Mouse (Mus musculus): ENCODE results near the gene Cadps. TPM values are rescaled to one million over a fixed set of nuclear protein-coding genes. Genes with fewer than 3 reads are reported as not detected.

Gene Cadps
- polyA plus RNA-seq, 2 experiments, result 0.01 TPM; not detected in 1

DNA sequence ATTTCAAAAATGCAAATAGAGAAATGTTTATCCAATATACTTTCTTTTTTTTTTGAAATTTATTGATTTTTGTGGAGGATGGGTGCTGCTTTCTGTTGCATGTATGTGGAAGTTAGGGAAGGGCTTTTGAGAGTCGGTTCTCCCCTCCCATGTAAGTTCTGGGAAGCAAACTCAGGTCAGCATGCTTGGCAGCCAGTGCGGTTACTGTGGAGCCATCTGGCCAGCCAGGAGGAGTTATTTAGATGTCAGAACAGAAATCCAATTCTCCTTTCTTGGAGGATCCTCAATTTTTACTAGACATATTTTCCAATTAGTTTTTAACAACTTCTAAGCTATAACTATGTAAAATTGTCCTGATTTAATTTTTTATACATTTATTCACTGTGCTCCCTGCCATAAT lies 21.8 kb downstream of the Cadps start:
- Histone ChIP-seq H3K4me3 (ENCODE audit: insufficient read depth in 1 of 2, low read depth in 2 of 2, low read length in 2 of 2) (no peak overlapping the region), H3K4me1 (replicated peaks; ENCODE audit: control insufficient read depth in 2 of 2, insufficient read depth in 2 of 2, low read length in 1 of 2) (no peaks in the 10 kb centered on the region), H3K27me3 (ENCODE audit: control insufficient read depth, insufficient read depth, low read length) (no peaks in the 10 kb centered on the region), H3K36me3 (replicated peaks; ENCODE audit: control insufficient read depth, insufficient read depth, low read depth) (no peaks in the 10 kb centered on the region), H3K27ac (no peak overlapping the region), H3K9me3 (ENCODE audit: control insufficient read depth, low read length) (no peaks in the 10 kb centered on the region), H3K9ac (replicated peaks) (no peak overlapping the region), H3K4me2 (ENCODE audit: low read depth) (no peak overlapping the region)
- WGBS (ENCODE audit: insufficient replicate concordance), result 54% methylated on average over 2 of the region's 2 CpGs
- DNase-seq (ENCODE audit: low read depth in 3 of 3, low spot score in 3 of 3), result no peak
- TF ChIP-seq CTCF (IDR thresholded peaks at IDR 0.05; ENCODE audit: low read depth) (no peak), EP300 (IDR thresholded peaks at IDR 0.05; ENCODE audit: low read depth) (no peak)
- no peak for ATAC-seq (ENCODE audit: insufficient read depth)

GRCm38 (mm10) chr14:12798926-12799325 lies 24.0 kb downstream of the Cadps start:
- no peak for ATAC-seq (ENCODE audit: insufficient read depth)
- Histone ChIP-seq H3K27me3 (ENCODE audit: control insufficient read depth, insufficient read depth, low read length) (no peaks in the 10 kb centered on the region), H3K4me1 (replicated peaks; ENCODE audit: control insufficient read depth in 2 of 2, insufficient read depth in 2 of 2, low read length in 1 of 2) (no peaks in the 10 kb centered on the region), H3K9me3 (ENCODE audit: control insufficient read depth, low read length) (no peaks in the 10 kb centered on the region), H3K4me2 (ENCODE audit: low read depth) (no peak overlapping the region), H3K4me3 (ENCODE audit: insufficient read depth in 1 of 2, low read depth in 2 of 2, low read length in 2 of 2) (no peak overlapping the region), H3K36me3 (replicated peaks; ENCODE audit: control insufficient read depth, insufficient read depth, low read depth) (no peaks in the 10 kb centered on the region), H3K9ac (replicated peaks) (no peak overlapping the region), H3K27ac (no peak overlapping the region)
- TF ChIP-seq EP300 (IDR thresholded peaks at IDR 0.05; ENCODE audit: low read depth) (no peak), CTCF (IDR thresholded peaks at IDR 0.05; ENCODE audit: low read depth) (no peak)
- no peak for DNase-seq (ENCODE audit: low read depth in 3 of 3, low spot score in 3 of 3)

DNA sequence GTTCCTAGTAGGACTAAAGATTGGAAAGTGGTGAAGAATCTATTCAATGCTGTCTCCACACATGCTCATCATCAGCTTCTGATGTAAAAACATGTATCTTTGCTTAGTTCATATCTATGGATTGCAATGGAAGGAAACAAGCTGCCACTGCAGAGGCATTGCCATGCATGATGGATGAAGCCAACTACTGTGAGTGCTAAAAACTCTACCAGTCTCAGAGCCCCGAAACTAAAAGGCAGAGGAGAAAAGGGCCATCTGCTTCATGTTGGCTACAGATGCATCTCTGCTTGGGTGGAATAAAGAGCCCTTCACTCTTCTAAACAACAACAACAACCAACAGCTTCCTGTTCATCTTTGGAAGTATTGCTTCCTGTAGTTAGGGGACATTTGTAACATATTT lies 38.6 kb downstream of the Cadps start:
- no peaks in the 10 kb centered on the region for H3K27me3 ChIP-seq (ENCODE audit: control insufficient read depth, insufficient read depth, low read length)
- no peaks in the 10 kb centered on the region for H3K4me1 ChIP-seq (replicated peaks; ENCODE audit: control insufficient read depth in 2 of 2, insufficient read depth in 2 of 2, low read length in 1 of 2)
- DNase-seq (ENCODE audit: low read depth in 3 of 3, low spot score in 3 of 3), result no peak
- 39% methylated on average over 1 of the region's 1 CpGs for WGBS (ENCODE audit: insufficient replicate concordance)
- no peak overlapping the region for H3K27ac ChIP-seq
- no peak overlapping the region for H3K4me2 ChIP-seq (ENCODE audit: low read depth)
- H3K36me3 ChIP-seq (replicated peaks; ENCODE audit: control insufficient read depth, insufficient read depth, low read depth), result no peaks in the 10 kb centered on the region
- no peak overlapping the region for H3K9ac ChIP-seq (replicated peaks)
- ATAC-seq (ENCODE audit: insufficient read depth), result no peak
- no peak for TF ChIP-seq EP300 (IDR thresholded peaks at IDR 0.05; ENCODE audit: low read depth)
- no peak for TF ChIP-seq CTCF (IDR thresholded peaks at IDR 0.05; ENCODE audit: low read depth)
- H3K4me3 ChIP-seq (ENCODE audit: insufficient read depth in 1 of 2, low read depth in 2 of 2, low read length in 2 of 2), result no peak overlapping the region
- no peaks in the 10 kb centered on the region for H3K9me3 ChIP-seq (ENCODE audit: control insufficient read depth, low read length)

DNA sequence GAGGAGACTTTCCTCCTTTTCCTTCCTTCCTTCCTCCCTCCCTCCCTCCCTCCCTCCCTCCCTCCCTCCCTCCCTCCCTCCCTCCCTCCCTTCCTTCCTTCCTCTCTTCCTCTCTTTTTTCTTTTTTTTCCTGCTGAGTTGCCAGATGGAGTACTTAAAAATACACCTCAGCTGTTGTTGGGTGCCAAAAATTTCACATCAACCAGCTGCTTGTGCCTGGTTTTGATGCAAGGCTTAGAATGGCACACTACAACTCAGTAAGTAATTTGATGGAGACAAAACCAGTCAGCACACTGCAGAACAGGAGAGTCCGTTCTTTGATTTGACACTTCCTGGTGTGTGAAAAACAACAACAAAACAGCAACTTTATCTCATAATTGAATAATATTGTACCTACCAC lies 42.9 kb downstream of the Cadps start:
- TF ChIP-seq EP300 (IDR thresholded peaks at IDR 0.05; ENCODE audit: low read depth) (no peak), CTCF (IDR thresholded peaks at IDR 0.05; ENCODE audit: low read depth) (no peak)
- Histone ChIP-seq H3K27ac (no peak overlapping the region), H3K9ac (replicated peaks) (no peak overlapping the region), H3K27me3 (ENCODE audit: control insufficient read depth, insufficient read depth, low read length) (no peaks in the 10 kb centered on the region), H3K4me3 (ENCODE audit: insufficient read depth in 1 of 2, low read depth in 2 of 2, low read length in 2 of 2) (no peak overlapping the region), H3K4me1 (replicated peaks; ENCODE audit: control insufficient read depth in 2 of 2, insufficient read depth in 2 of 2, low read length in 1 of 2) (no peaks in the 10 kb centered on the region), H3K9me3 (ENCODE audit: control insufficient read depth, low read length) (no peaks in the 10 kb centered on the region), H3K36me3 (replicated peaks; ENCODE audit: control insufficient read depth, insufficient read depth, low read depth) (no peaks in the 10 kb centered on the region), H3K4me2 (ENCODE audit: low read depth) (no peak overlapping the region)
- DNase-seq (ENCODE audit: low read depth in 3 of 3, low spot score in 3 of 3) (no peak), ATAC-seq (ENCODE audit: insufficient read depth) (no peak)
- 64% methylated on average over 1 of the region's 1 CpGs for WGBS (ENCODE audit: insufficient replicate concordance)

DNA sequence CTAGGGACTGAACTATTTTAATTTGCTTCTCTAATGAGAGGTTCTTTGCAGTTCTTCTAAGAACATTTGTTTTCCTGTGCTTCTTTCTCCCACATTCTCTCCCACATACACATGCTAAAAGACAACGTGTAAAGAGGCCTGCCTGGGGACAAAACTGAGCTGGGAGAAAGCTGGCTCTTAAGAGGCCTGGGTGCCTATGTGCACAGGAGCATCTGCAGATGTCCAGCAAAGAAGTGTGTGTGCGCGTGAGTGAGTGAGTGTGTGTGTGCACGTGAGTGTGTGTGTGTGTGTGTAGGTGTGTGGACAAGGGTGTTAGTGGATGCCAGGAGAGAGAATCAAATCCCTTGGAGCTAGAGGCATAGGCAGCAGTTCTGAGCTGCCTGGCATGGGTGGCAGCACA lies 44.9 kb downstream of the Cadps start:
- Histone ChIP-seq H3K4me2 (ENCODE audit: low read depth) (no peak overlapping the region), H3K9ac (replicated peaks) (no peak overlapping the region), H3K9me3 (ENCODE audit: control insufficient read depth, low read length) (no peaks in the 10 kb centered on the region), H3K27me3 (ENCODE audit: control insufficient read depth, insufficient read depth, low read length) (no peaks in the 10 kb centered on the region), H3K4me3 (ENCODE audit: insufficient read depth in 1 of 2, low read depth in 2 of 2, low read length in 2 of 2) (no peak overlapping the region), H3K4me1 (replicated peaks; ENCODE audit: control insufficient read depth in 2 of 2, insufficient read depth in 2 of 2, low read length in 1 of 2) (no peaks in the 10 kb centered on the region), H3K27ac (no peak overlapping the region), H3K36me3 (replicated peaks; ENCODE audit: control insufficient read depth, insufficient read depth, low read depth) (no peaks in the 10 kb centered on the region)
- ATAC-seq (ENCODE audit: insufficient read depth) (no peak), DNase-seq (ENCODE audit: low read depth in 3 of 3, low spot score in 3 of 3) (no peak)
- WGBS (ENCODE audit: insufficient replicate concordance), result 51% methylated on average over 4 of the region's 4 CpGs
- TF ChIP-seq CTCF (IDR thresholded peaks at IDR 0.05; ENCODE audit: low read depth) (no peak), EP300 (IDR thresholded peaks at IDR 0.05; ENCODE audit: low read depth) (no peak)

DNA sequence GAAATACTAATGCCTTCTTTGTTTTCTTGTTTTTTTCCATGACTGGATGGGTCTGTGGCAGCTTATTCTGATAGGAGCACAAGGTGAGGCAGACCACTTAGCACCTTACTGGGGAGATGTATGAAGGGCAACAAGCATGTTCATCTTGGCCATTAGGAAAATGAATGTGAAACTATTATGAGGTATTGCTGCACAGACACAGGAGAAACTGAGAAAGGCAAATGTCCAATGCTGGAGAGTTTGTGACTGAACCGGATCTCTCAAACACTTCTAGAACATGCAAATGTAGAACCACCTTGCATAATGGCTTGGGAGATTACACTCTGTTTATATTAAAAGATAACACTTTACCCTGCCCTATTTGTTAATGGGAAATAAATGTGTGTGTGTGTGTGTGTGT lies 54.0 kb downstream of the Cadps start:
- WGBS (ENCODE audit: insufficient replicate concordance), result 65% methylated on average over 1 of the region's 1 CpGs
- H3K4me3 ChIP-seq (ENCODE audit: insufficient read depth in 1 of 2, low read depth in 2 of 2, low read length in 2 of 2), result no peak overlapping the region
- no peaks in the 10 kb centered on the region for H3K27me3 ChIP-seq (ENCODE audit: control insufficient read depth, insufficient read depth, low read length)
- H3K36me3 ChIP-seq (replicated peaks; ENCODE audit: control insufficient read depth, insufficient read depth, low read depth), result no peaks in the 10 kb centered on the region
- no peak for TF ChIP-seq EP300 (IDR thresholded peaks at IDR 0.05; ENCODE audit: low read depth)
- no peak for TF ChIP-seq CTCF (IDR thresholded peaks at IDR 0.05; ENCODE audit: low read depth)
- H3K4me2 ChIP-seq (ENCODE audit: low read depth), result no peak overlapping the region
- no peak for ATAC-seq (ENCODE audit: insufficient read depth)
- H3K9me3 ChIP-seq (ENCODE audit: control insufficient read depth, low read length), result no peaks in the 10 kb centered on the region
- H3K4me1 ChIP-seq (replicated peaks; ENCODE audit: control insufficient read depth in 2 of 2, insufficient read depth in 2 of 2, low read length in 1 of 2), result no peaks in the 10 kb centered on the region
- H3K9ac ChIP-seq (replicated peaks), result no peak overlapping the region
- H3K27ac ChIP-seq, result no peak overlapping the region
- no peak for DNase-seq (ENCODE audit: low read depth in 3 of 3, low spot score in 3 of 3)

Measured in liver, embryonic 14.5 days (tissue).